Mouse (Mus musculus) liver, embryonic 11.5 days (tissue): ENCODE results near the gene Phgr1. TPM values are rescaled to one million over a fixed set of nuclear protein-coding genes. Genes with fewer than 3 reads are reported as not detected.

Experiments used
- ATAC-seq: fragments of 200-750 bp; cut with Nextera tagmentation; replicated peaks from 2 replicates; pipeline ENCODE4 v1.8.0; 2017; ENCODE audit warnings: moderate number of reproducible peaks, mild to moderate bottlenecking, moderate TSS enrichment, moderate library complexity; ENCODE audit not compliant: low FRiP score
- DNase-seq: peaks from one replicate; pipeline ENCODE4 v3.0.0-alpha.2; 2017; ENCODE audit warnings: low spot score
- H3K27ac ChIP-seq: fragments of 300-500 bp; sonication (generic); 2 replicates; pipeline ENCODE4 v1.5.1; 2014; ENCODE audit warnings: mild to moderate bottlenecking, low read depth, low read length, control low read depth
- H3K27me3 ChIP-seq: fragments of 300-500 bp; sonication (generic); replicated peaks from 2 replicates; pipeline ENCODE4 v1.6.1; 2014; ENCODE audit warnings: low read length, mixed read lengths; ENCODE audit not compliant: control insufficient read depth, insufficient read depth
- H3K36me3 ChIP-seq: fragments of 300-500 bp; sonication (generic); 2 replicates; pipeline ENCODE4 v1.6.1; 2014; ENCODE audit warnings: mild to moderate bottlenecking, low read length, moderate library complexity, mixed read lengths; ENCODE audit not compliant: control insufficient read depth, insufficient read depth
- H3K4me1 ChIP-seq: fragments of 300-500 bp; sonication (generic); replicated peaks from 2 replicates; pipeline ENCODE4 v1.6.1; 2014; ENCODE audit warnings: low read length, mixed read lengths; ENCODE audit not compliant: control insufficient read depth, insufficient read depth
- H3K4me2 ChIP-seq: fragments of 300-500 bp; sonication (generic); 2 replicates; pipeline ENCODE4 v1.6.1; 2014; ENCODE audit warnings: mild to moderate bottlenecking, control low read depth, moderate library complexity
- H3K4me3 ChIP-seq: fragments of 300-500 bp; sonication (generic); 2 replicates; pipeline ENCODE4 v1.5.1; 2014; ENCODE audit warnings: low read depth, low read length, control low read depth
- H3K9ac ChIP-seq: fragments of 300-500 bp; sonication (generic); 2 replicates; pipeline ENCODE4 v1.6.1; 2014; ENCODE audit warnings: low read depth, low read length, control low read depth
- H3K9me3 ChIP-seq: fragments of 300-500 bp; sonication (generic); 2 replicates; pipeline ENCODE4 v1.6.1; 2016; ENCODE audit warnings: low read length, inconsistent platforms, mixed read lengths; ENCODE audit not compliant: control insufficient read depth
- WGBS: fragments of 180-500 bp; shearing (Covaris S2); extraction: QIAGEN DNeasy Blood & Tissue Kit; methylation state at CpG from one replicate; pipeline ENCODE4 v1.1.7; 2014; 5-methylcytosine and 5-hydroxymethylcytosine counted together
- polyA plus RNA-seq: library from polyadenylated mRNA; unstranded; fragments of >200 nt; fragmentation: Nextera tagmentation; extraction: Ambion mirVana; gene quantifications from 2 replicates; pipeline ENCODE4 v1.2.1, GENCODE M21; 2014

Gene Phgr1
- polyA plus RNA-seq, 1 experiment from 2014 or later: not detected

- no peak overlapping the region for H3K27ac ChIP-seq
- H3K27me3 ChIP-seq: peaks cover 2% of the 10 kb centered on the region; the same call in 1 of the 2 replicates
- H3K4me1 ChIP-seq: peaks cover 20% of the 10 kb centered on the region
- 71% methylated on average over 6 of the region's 6 CpGs for WGBS
- H3K4me2 ChIP-seq: no peak overlapping the region
- no peaks in the 10 kb centered on the region for H3K9me3 ChIP-seq
- H3K36me3 ChIP-seq: peaks cover 1% of the 10 kb centered on the region; the same call in 1 of the 2 replicates
- ATAC-seq (no peak), DNase-seq (no peak)
- no peak overlapping the region for H3K9ac ChIP-seq
- no peak overlapping the region for H3K4me3 ChIP-seq
Measured at GRCm38 (mm10) chr2:118755407-118755806, 17.2 kb upstream of the Phgr1 start.

- Histone ChIP-seq H3K9ac (0 out of 2 replicates have a peak overlapping the region, but pooled peaks have one; percentile 26), H3K36me3 (no peaks in the 10 kb centered on the region), H3K4me2 (no peak overlapping the region; the same call in 1 of the 2 replicates), H3K9me3 (no peaks in the 10 kb centered on the region), H3K27me3 (peaks cover 3% of the 10 kb centered on the region; the same call in 1 of the 2 replicates), H3K4me1 (peaks cover 18% of the 10 kb centered on the region), H3K4me3 (no peak overlapping the region), H3K27ac (no peak overlapping the region)
- ATAC-seq (no peak), DNase-seq (no peak)
- 49% methylated on average over 4 of the region's 4 CpGs for WGBS
Measured at GRCm38 (mm10) chr2:118756103-118756502, 16.5 kb upstream of the Phgr1 start.

GRCm38 (mm10) chr2:118759828-118760227 lies 12.7 kb upstream of the Phgr1 start:
- H3K27ac ChIP-seq: no peak overlapping the region
- peak; percentile 65 for ATAC-seq
- no peak overlapping the region for H3K4me2 ChIP-seq
- 9% methylated on average over 8 of the region's 8 CpGs for WGBS
- H3K9ac ChIP-seq: no peak overlapping the region
- H3K4me3 ChIP-seq: no peak overlapping the region
- DNase-seq: peak; percentile 61
- no peaks in the 10 kb centered on the region for H3K9me3 ChIP-seq
- H3K36me3 ChIP-seq: no peaks in the 10 kb centered on the region
- H3K4me1 ChIP-seq: peaks cover 27% of the 10 kb centered on the region
- H3K27me3 ChIP-seq: peaks cover 9% of the 10 kb centered on the region; the same call in 1 of the 2 replicates

GRCm38 (mm10) chr2:118760311-118761025 lies 12.1 kb upstream of the Phgr1 start:
- H3K4me2 ChIP-seq: no peak overlapping the region
- H3K9me3 ChIP-seq: no peaks in the 10 kb centered on the region
- DNase-seq: no peak
- H3K27ac ChIP-seq: no peak overlapping the region
- no peaks in the 10 kb centered on the region for H3K36me3 ChIP-seq
- WGBS: 81% methylated on average over 11 of the region's 11 CpGs
- peaks cover 9% of the 10 kb centered on the region; the same call in 1 of the 2 replicates for H3K27me3 ChIP-seq
- H3K9ac ChIP-seq: no peak overlapping the region
- ATAC-seq: no peak
- H3K4me1 ChIP-seq: peaks cover 27% of the 10 kb centered on the region
- H3K4me3 ChIP-seq: no peak overlapping the region

GRCm38 (mm10) chr2:118761358-118761757 lies 11.2 kb upstream of the Phgr1 start:
- Histone ChIP-seq H3K36me3 (no peaks in the 10 kb centered on the region), H3K9ac (peak overlapping the region; percentile 5; the same call in 1 of the 2 replicates), H3K4me3 (no peak overlapping the region), H3K4me2 (peak overlapping the region; percentile 69), H3K9me3 (no peaks in the 10 kb centered on the region), H3K4me1 (peaks cover 27% of the 10 kb centered on the region), H3K27me3 (peaks cover 9% of the 10 kb centered on the region; the same call in 1 of the 2 replicates), H3K27ac (no peak overlapping the region)
- ATAC-seq (no peak), DNase-seq (no peak)
- WGBS: 81% methylated on average over 12 of the region's 12 CpGs

- Histone ChIP-seq H3K27me3 (peaks cover 9% of the 10 kb centered on the region; the same call in 1 of the 2 replicates), H3K4me3 (peak within 1 kb of the TSS; percentile 35), H3K9ac (peak within 1 kb of the TSS; percentile 59), H3K9me3 (no peaks in the 10 kb centered on the region), H3K4me1 (peaks cover 28% of the 10 kb centered on the region), H3K36me3 (no peaks in the 10 kb centered on the region), H3K4me2 (peak within 1 kb of the TSS; percentile 69), H3K27ac (peak within 1 kb of the TSS; percentile 66)
- peak; percentile 75 for DNase-seq
- ATAC-seq: peak; percentile 73
- WGBS: 17% methylated on average over 29 of the region's 29 CpGs
Measured at GRCm38 (mm10) chr2:118761906-118762783, 10.4 kb upstream of the Phgr1 start, which contains the start of gene Ccdc9b. TSS of gene Ccdc9b (minus strand) at chr2:118762661.

- Histone ChIP-seq H3K36me3 (no peaks in the 10 kb centered on the region), H3K4me3 (peak overlapping the region; percentile 35), H3K27ac (peak overlapping the region; percentile 66), H3K27me3 (peaks cover 9% of the 10 kb centered on the region; the same call in 1 of the 2 replicates), H3K4me2 (peak overlapping the region; percentile 69), H3K4me1 (peaks cover 28% of the 10 kb centered on the region), H3K9ac (peak overlapping the region; percentile 59; the same call in 1 of the 2 replicates), H3K9me3 (no peaks in the 10 kb centered on the region)
- 15% methylated on average over 10 of the region's 10 CpGs for WGBS
- DNase-seq (no peak), ATAC-seq (peak; percentile 30)
Measured at GRCm38 (mm10) chr2:118762784-118763148, 9.8 kb upstream of the Phgr1 start.

GRCm38 (mm10) chr2:118763469-118763868 lies 9.1 kb upstream of the Phgr1 start:
- Histone ChIP-seq H3K4me1 (peaks cover 28% of the 10 kb centered on the region), H3K9me3 (no peaks in the 10 kb centered on the region), H3K36me3 (no peaks in the 10 kb centered on the region), H3K4me2 (no peak overlapping the region), H3K4me3 (no peak overlapping the region), H3K27ac (no peak overlapping the region; the same call in 1 of the 2 replicates), H3K9ac (no peak overlapping the region), H3K27me3 (peaks cover 9% of the 10 kb centered on the region; the same call in 1 of the 2 replicates)
- WGBS: 59% methylated on average over 7 of the region's 7 CpGs
- no peak for ATAC-seq
- DNase-seq: no peak
